Mouse (Mus musculus): ENCODE data around the gene Polr2g.

DNA sequence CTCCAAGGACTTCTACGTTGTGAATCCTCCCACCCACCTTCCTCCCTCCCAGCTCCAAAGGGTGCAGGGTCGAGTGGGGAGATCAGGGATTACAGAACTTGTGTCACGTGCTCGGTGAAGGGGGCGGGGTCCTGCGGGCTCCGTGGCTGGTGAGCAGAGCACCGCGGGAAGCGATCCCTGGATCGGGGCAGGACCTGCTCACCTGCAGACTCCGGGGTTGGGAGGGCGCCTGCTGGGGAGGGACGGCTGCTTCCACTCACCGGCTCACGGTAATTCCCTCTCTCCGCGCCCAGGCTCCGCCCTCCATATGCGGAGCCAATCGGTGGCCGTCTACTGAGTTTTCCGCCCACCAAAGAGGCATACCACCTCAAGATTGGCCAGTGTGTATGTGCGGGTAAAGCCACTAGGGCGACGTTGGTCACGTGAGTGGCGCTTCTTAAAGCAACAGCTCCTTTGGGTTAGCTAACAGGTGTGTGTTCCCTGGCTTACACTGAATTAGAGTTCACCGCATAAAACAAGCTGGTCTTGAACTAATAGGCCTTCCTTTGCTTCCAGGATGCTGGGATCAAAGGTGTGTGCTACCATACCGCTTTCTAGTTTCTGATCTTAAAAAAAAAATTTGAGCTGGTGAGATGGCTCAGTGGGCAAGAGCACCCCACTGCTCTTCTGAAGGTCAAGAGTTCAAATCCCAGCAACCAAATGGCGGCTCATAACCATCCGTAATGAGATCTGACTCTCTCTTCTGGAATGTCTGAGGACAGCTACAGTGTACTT lies 12.2 kb downstream of the Polr2g start, which contains the start of gene Taf6l:
- peak; percentile 59; the same call in 1 of the 2 replicates for TF ChIP-seq CTCF (IDR thresholded peaks at IDR 0.05; ENCODE audit: borderline replicate concordance, control insufficient read depth, extremely low read depth, insufficient read depth, low read length, poor library complexity)
- 0 out of 2 replicates have a peak, but pooled peaks have one; percentile 17 for TF ChIP-seq POLR2A (IDR thresholded peaks at IDR 0.05; ENCODE audit: control insufficient read depth, extremely low read depth, insufficient read depth, low read length, poor library complexity)

Data from thymus, adult 2 months (tissue).